Mouse (Mus musculus) embryonic facial prominence, embryonic 15.5 days (tissue): ENCODE data around the gene Pafah2. TPM values are rescaled to one million over a fixed set of nuclear protein-coding genes. Genes with fewer than 3 reads are reported as not detected.
A peak's percentile ranks its signal among the peaks of the same experiment; 100 is the strongest.
"Not testable (repeated sequence)": the region's sequence is repeated elsewhere in the genome, so short reads cannot be mapped to it uniquely, and the experiment has no call there.

ENCODE experiments used
- ATAC-seq: fragments of 200-750 bp; cut with Nextera tagmentation; 2 replicates; pipeline ENCODE4 v1.8.0; 2017; ENCODE audit warnings: low read depth, moderate TSS enrichment; ENCODE audit not compliant: insufficient number of reproducible peaks, low FRiP score, low TSS enrichment
- H3K27ac ChIP-seq: fragments of 300-500 bp; sonication (generic); replicated peaks from 2 replicates; pipeline ENCODE4 v1.5.1; 2015; ENCODE audit warnings: mild to moderate bottlenecking, inconsistent platforms
- H3K27me3 ChIP-seq: fragments of 300-500 bp; sonication (generic); 2 replicates; pipeline ENCODE4 v1.6.1; 2015; ENCODE audit warnings: inconsistent platforms
- H3K36me3 ChIP-seq: fragments of 300-500 bp; sonication (generic); 2 replicates; pipeline ENCODE4 v1.6.1; 2015; ENCODE audit warnings: mild to moderate bottlenecking, inconsistent platforms
- H3K4me1 ChIP-seq: fragments of 300-500 bp; sonication (generic); 2 replicates; pipeline ENCODE4 v1.6.1; 2015; ENCODE audit warnings: inconsistent platforms
- H3K4me2 ChIP-seq: fragments of 300-500 bp; sonication (generic); replicated peaks from 2 replicates; pipeline ENCODE4 v1.6.1; 2015; ENCODE audit warnings: mild to moderate bottlenecking, inconsistent platforms
- H3K4me3 ChIP-seq: fragments of 300-500 bp; sonication (generic); replicated peaks from 2 replicates; pipeline ENCODE4 v1.5.1; 2015; ENCODE audit warnings: mild to moderate bottlenecking, inconsistent platforms
- H3K9ac ChIP-seq: fragments of 300-500 bp; sonication (generic); 2 replicates; pipeline ENCODE4 v1.6.1; 2015; ENCODE audit warnings: inconsistent platforms
- H3K9me3 ChIP-seq: fragments of 300-500 bp; sonication (generic); replicated peaks from 2 replicates; pipeline ENCODE4 v1.6.1; 2016; ENCODE audit warnings: inconsistent platforms
- WGBS: fragments of 180-500 bp; shearing (Covaris S2); methylation state at CpG from one replicate; pipeline ENCODE4 v1.1.7; 2015; 5-methylcytosine and 5-hydroxymethylcytosine counted together
- polyA plus RNA-seq: library from polyadenylated mRNA; unstranded; fragments of >200 nt; fragmentation: Nextera tagmentation; extraction: Ambion mirVana; gene quantifications from 2 replicates; pipeline ENCODE4 v1.2.1, GENCODE M21; 2015

Pafah2 gene
- polyA plus RNA-seq, 1 experiment from 2014 or later, result 17.7 TPM

DNA sequence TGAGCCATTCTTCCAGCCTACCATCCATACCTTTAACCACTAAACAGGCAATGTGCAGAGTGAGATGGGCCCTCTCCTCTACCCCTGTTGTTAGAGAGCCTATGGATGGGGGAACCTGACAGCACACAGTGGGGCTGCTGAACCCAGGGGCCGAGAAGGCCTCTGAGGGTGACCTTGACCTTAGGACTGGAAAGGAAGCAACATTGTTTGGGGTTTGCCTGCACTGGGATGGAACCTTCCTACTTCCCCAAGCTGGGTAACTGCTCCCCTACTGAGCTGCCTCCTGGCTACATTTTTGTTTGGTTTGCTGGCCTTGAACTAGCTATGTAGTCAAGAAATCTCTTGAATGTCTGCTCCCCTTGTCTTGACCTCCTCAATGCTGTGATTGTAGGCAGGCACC, 21.8 kb upstream of the Pafah2 start:
- H3K9me3 ChIP-seq, result no peaks in the 10 kb centered on the region
- H3K9ac ChIP-seq, result no peak overlapping the region
- H3K4me3 ChIP-seq, result no peak overlapping the region
- no peak overlapping the region for H3K27ac ChIP-seq
- no peaks in the 10 kb centered on the region for H3K36me3 ChIP-seq
- no peak for ATAC-seq
- peaks cover 34% of the 10 kb centered on the region for H3K27me3 ChIP-seq
- WGBS, result 39% methylated on average over 1 of the region's 1 CpGs
- no peak overlapping the region for H3K4me2 ChIP-seq
- H3K4me1 ChIP-seq, result peaks cover 46% of the 10 kb centered on the region

DNA sequence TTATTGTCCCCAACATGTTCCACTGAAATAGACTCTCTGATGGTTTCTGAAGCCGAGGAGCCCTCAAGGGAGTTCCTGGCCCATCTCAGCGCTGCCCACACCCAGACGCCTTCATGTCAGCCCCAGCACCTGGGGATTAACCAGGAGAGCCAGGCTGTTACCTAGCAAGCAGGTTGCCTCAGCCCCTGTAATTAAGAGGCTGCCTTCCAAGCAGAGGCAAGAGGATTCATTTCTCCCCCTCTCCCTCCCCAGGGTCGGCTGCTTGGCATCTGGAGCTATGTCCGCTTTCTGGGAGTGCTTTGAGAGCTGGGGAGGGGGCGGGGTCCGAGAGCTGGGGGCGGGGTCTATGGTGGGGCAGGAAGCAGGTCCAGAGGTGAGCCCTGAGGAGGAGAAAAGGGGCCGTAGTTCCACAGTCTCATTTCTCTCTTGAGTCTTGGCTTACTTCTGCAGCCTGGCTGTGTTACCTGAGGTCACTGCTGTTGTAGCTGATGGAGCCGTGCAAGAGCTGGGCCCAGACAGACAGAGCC, 18.0 kb upstream of the Pafah2 start:
- ATAC-seq, result 0 out of 2 replicates have a peak, but pooled peaks have one; percentile 62
- Histone ChIP-seq H3K4me2 (no peak overlapping the region), H3K27ac (peak overlapping the region; percentile 63), H3K4me3 (no peak overlapping the region), H3K27me3 (0 out of 2 replicates have a peak, but pooled peaks cover 4% of the 10 kb centered on the region), H3K4me1 (peaks cover 22% of the 10 kb centered on the region), H3K9me3 (no peaks in the 10 kb centered on the region), H3K36me3 (no peaks in the 10 kb centered on the region), H3K9ac (no peak overlapping the region)
- WGBS, result 20% methylated on average over 10 of the region's 10 CpGs

DNA sequence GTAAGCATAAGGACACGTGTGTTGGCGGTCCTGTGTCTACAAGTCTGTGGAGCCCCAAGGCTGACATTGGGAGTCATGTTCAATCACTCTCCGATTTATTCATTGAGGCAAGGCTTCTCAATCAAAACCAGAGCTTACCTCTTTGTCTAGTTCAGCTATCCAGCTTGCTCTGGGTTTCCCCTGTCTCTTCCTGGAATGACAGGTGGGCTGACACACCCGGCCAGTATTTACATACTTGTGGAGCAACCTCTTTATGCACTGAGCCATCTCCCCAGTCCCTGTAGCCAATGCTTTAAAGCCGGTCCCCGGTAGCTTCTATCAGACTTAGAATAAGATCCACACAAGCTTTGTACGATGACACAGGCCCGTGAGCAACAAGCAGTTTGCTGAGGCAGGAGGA, 16.6 kb upstream of the Pafah2 start:
- no peak for ATAC-seq
- Histone ChIP-seq H3K27ac (peak overlapping the region; percentile 63; the same call in 1 of the 2 replicates), H3K4me3 (no peak overlapping the region), H3K9me3 (no peaks in the 10 kb centered on the region), H3K9ac (no peak overlapping the region), H3K36me3 (no peaks in the 10 kb centered on the region), H3K27me3 (no peaks in the 10 kb centered on the region), H3K4me1 (peaks cover 17% of the 10 kb centered on the region), H3K4me2 (no peak overlapping the region)
- 63% methylated on average over 8 of the region's 8 CpGs for WGBS

DNA sequence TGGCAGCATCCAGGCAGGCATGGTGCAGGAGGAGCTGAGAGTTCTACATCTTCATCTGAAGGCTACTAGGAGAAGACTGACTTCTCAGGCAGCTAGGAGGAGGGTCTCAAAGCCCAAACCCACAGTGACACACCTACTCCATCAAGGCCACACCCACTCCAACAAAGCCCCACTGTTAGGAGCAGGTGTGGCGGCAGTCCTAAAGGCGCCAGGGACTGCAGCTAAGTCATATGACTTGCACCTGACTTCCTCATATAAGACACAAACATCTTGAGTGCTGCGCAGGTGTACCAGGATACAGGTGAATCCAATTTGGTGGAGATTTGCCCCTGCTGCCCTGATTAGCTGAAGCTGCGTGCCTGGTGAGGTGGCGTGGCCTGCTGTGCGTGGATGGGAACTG, 12.4 kb upstream of the Pafah2 start, which contains the start of gene Extl1:
TSS of gene Extl1 (minus strand) at position 101 of the 400 bp plus-strand sequence.
- not testable (repeated sequence) for H3K9ac ChIP-seq, H3K36me3 ChIP-seq, H3K9me3 ChIP-seq, H3K4me3 ChIP-seq, H3K27ac ChIP-seq, ATAC-seq, H3K27me3 ChIP-seq, H3K4me1 ChIP-seq, H3K4me2 ChIP-seq
- 96% methylated on average over 2 of the region's 6 CpGs for WGBS

DNA sequence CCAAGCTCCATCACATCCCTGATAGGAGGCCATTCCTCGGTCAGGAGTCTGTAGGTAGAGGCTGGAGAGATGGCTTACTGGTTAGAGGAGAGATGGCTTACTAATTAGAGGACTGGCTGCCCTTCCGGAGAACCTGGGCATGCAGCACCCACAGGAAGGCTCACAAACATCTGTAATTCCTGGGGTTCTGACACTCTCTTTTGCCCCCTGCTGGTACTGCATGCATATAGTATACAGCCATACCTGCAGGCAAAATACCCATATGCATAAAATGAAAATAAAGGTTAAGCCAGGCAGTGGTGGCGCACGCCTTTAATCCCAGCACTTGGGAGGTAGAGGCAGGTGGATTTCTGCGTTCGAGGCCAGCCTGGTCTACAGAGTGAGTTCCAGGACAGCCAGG, 8.9 kb upstream of the Pafah2 start:
- H3K4me3 ChIP-seq, result no peak overlapping the region
- no peaks in the 10 kb centered on the region for H3K4me1 ChIP-seq
- ATAC-seq, result no peak
- no peaks in the 10 kb centered on the region for H3K27me3 ChIP-seq
- H3K9me3 ChIP-seq, result no peaks in the 10 kb centered on the region
- H3K4me2 ChIP-seq, result no peak overlapping the region
- no peak overlapping the region for H3K27ac ChIP-seq
- WGBS, result 61% methylated on average over 6 of the region's 6 CpGs
- H3K36me3 ChIP-seq, result no peaks in the 10 kb centered on the region
- H3K9ac ChIP-seq, result no peak overlapping the region

DNA sequence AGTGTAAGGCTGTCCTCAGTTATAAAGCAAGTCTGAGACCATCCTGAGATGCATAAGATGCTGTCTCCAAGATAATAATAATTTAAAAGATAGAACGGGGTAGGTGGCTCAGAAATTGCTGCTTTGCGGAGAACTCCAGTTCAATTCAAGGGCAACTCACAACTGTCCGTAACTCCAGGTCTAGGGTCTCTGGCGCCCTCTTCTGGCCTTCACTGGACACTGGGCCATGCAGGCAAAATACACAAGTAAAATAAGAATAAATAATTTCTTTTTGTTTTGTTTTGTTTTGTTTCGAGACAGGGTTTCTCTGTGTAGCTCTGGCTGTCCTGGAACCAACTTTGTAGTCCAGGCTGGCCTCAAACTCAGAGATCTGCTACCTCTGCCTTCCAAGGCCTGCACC, 7.7 kb upstream of the Pafah2 start:
- 11% methylated on average over 5 of the region's 5 CpGs for WGBS
- ATAC-seq, result no peak
- Histone ChIP-seq H3K36me3 (no peaks in the 10 kb centered on the region), H3K4me3 (no peak overlapping the region), H3K27me3 (no peaks in the 10 kb centered on the region), H3K4me2 (no peak overlapping the region), H3K27ac (no peak overlapping the region), H3K4me1 (0 out of 2 replicates have a peak, but pooled peaks cover 2% of the 10 kb centered on the region), H3K9ac (no peak overlapping the region), H3K9me3 (no peaks in the 10 kb centered on the region)

DNA sequence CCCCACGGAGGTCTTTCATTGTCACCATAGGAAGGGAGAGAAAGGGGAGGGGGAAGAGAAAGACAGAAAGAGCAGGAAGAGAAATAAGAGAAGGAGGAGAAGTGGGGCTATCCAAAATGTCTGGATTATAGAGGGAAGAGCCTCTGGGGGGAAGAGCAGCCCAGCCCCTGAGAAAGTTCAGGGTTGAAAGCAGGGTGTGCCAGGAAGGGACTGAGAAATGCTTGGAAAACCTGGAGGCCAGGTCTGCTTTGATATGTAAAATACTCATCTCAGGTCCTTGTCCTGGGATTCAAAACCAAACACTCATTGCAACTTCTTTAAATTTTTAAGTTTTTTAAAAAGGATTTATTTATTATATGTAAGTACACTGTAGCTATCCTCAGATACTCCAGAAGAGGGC, 4.5 kb upstream of the Pafah2 start:
- Histone ChIP-seq H3K27me3 (no peaks in the 10 kb centered on the region), H3K36me3 (no peaks in the 10 kb centered on the region), H3K4me3 (no peak overlapping the region), H3K9ac (no peak overlapping the region), H3K4me1 (0 out of 2 replicates have a peak, but pooled peaks cover 2% of the 10 kb centered on the region), H3K9me3 (no peaks in the 10 kb centered on the region), H3K27ac (no peak overlapping the region), H3K4me2 (no peak overlapping the region)
- 82% methylated on average over 1 of the region's 1 CpGs for WGBS
- ATAC-seq, result no peak

DNA sequence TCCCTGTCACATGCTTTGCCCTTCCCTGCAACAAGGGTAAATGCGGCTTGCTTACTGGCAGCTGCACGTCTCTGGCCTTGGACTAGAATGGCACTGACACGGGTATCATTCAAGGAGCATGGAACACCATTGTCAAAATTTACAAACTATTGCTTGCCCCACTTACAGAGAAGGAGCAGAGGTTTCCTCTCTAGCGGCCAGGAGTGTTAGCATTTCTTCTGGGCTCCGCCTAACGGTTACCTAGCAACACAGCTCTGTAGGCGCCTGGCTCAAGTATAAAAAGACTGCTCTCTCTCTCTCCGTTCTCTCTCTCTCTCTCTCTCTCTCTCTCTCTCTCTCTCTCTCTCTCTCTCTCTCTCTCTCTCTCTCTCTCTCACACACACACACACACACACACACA, 3.5 kb upstream of the Pafah2 start:
- Histone ChIP-seq H3K4me1 (peaks cover 9% of the 10 kb centered on the region; the same call in 1 of the 2 replicates), H3K27ac (no peak overlapping the region), H3K4me3 (no peak overlapping the region), H3K36me3 (no peaks in the 10 kb centered on the region), H3K27me3 (no peaks in the 10 kb centered on the region), H3K9ac (no peak overlapping the region), H3K9me3 (no peaks in the 10 kb centered on the region), H3K4me2 (no peak overlapping the region)
- no peak for ATAC-seq
- WGBS, result 25% methylated on average over 8 of the region's 8 CpGs

DNA sequence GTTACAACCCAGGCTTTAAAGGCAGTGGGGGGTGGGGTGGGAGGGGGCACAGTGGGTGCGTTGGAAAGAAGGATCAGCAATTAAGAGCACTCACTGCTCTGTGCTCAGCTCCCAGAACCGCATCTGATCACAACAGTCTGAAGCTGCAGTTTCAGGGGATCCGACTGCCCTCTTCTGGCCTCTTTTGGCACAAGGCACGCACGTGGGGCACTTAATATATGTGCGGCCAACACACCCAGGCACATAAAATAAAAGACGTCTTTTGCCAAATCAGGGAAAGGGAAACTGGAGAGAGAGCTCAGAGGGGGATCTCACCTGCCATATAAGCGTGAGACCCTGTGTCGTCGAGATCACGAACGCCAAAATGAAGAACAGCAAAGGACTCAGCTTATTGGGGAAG, 3.1 kb upstream of the Pafah2 start:
- H3K9ac ChIP-seq, result no peak overlapping the region
- H3K9me3 ChIP-seq, result no peaks in the 10 kb centered on the region
- no peak overlapping the region for H3K4me2 ChIP-seq
- H3K27me3 ChIP-seq, result no peaks in the 10 kb centered on the region
- H3K27ac ChIP-seq, result no peak overlapping the region
- H3K4me1 ChIP-seq, result peaks cover 12% of the 10 kb centered on the region; the same call in 1 of the 2 replicates
- H3K36me3 ChIP-seq, result no peaks in the 10 kb centered on the region
- 28% methylated on average over 12 of the region's 12 CpGs for WGBS
- ATAC-seq, result no peak
- no peak overlapping the region for H3K4me3 ChIP-seq

DNA sequence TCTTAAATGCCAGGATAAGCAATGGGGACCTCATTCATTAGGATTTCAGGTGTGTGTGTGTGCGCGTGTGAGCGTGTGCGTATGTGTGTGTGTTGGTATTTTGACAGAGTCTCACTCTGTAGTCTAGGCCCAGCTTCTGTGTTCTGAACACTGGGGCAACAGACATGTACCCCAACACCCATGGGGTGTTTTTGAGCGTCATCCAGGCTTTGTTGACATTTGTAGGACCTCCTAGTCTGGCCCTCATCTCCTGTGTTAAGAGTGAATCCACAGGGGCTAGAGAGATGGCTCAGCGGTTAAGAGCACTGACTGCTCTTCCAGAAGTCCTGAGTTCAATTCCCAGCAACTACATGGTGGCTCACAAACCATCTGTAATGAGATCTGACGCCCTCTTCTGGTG, 978 bp upstream of the Pafah2 start:
- Histone ChIP-seq H3K4me3 (no peak overlapping the region), H3K4me1 (peaks cover 12% of the 10 kb centered on the region; the same call in 1 of the 2 replicates), H3K9ac (no peak overlapping the region), H3K9me3 (no peaks in the 10 kb centered on the region), H3K4me2 (no peak overlapping the region), H3K27ac (no peak overlapping the region), H3K36me3 (no peaks in the 10 kb centered on the region), H3K27me3 (no peaks in the 10 kb centered on the region)
- ATAC-seq, result no peak
- WGBS, result 94% methylated on average over 7 of the region's 7 CpGs

DNA sequence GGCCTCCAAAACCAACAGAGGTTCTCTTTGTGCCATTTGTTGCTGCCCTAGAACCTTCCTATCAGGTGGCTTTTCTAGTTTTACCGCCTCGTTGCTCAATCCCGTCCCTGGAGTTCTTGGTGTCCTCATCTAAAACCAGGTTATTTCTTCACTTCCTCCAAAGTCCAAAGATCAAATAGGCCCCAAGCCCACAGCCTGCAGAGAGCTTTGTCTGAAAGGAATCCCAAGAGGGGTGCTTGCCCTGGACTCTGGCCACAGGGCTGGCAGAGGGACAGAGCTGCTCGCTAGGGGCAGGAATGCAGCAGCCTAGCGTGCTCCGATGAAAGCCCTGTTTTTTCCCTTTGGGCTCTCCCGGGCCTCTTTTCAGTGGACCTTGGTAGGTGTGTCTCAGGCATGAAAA, 1.0 kb downstream of the Pafah2 start:
- H3K27ac ChIP-seq, result peak overlapping the region; percentile 86

DNA sequence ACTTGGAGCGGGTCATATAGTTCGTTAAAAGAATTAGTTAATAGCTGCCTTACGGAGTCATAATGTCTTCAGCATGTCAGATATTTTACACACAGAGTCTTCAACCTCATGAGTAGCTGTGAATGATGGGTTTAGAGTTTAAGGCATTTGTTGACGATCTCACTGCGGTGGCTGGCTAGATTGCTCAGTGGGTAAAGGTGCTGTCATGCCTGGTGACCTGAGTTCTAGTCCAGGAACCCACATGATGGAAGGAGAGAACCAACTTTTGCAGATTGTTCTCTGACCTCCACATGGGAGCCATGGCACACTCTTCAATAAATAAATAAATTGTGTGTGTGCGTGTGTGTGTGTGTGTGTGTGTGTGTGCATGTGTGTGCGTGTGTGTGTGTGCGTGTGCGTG, 1.6 kb downstream of the Pafah2 start:
- Histone ChIP-seq H3K27ac (peak overlapping the region; percentile 86), H3K9ac (peak overlapping the region; percentile 1; the same call in 1 of the 2 replicates), H3K27me3 (no peaks in the 10 kb centered on the region), H3K4me2 (peak overlapping the region; percentile 73), H3K9me3 (no peaks in the 10 kb centered on the region), H3K36me3 (no peaks in the 10 kb centered on the region), H3K4me3 (peak overlapping the region; percentile 51; the same call in 1 of the 2 replicates), H3K4me1 (peaks cover 29% of the 10 kb centered on the region)
- 78% methylated on average over 9 of the region's 9 CpGs for WGBS
- no peak for ATAC-seq

More for the DNA sequence above, 1.0 kb downstream of the Pafah2 start:
- Histone ChIP-seq H3K9ac (peak overlapping the region; percentile 1; the same call in 1 of the 2 replicates), H3K4me1 (peaks cover 28% of the 10 kb centered on the region), H3K27me3 (no peaks in the 10 kb centered on the region), H3K4me2 (peak overlapping the region; percentile 73), H3K36me3 (no peaks in the 10 kb centered on the region), H3K4me3 (peak overlapping the region; percentile 51), H3K9me3 (no peaks in the 10 kb centered on the region)
- 5% methylated on average over 7 of the region's 7 CpGs for WGBS
- ATAC-seq, result no peak
